Mouse (Mus musculus): ENCODE data around the gene Mpp2. TPM values are rescaled to one million over a fixed set of nuclear protein-coding genes. Genes with fewer than 3 reads are reported as not detected.

Mpp2 gene
- total and polyA plus RNA-seq, 3 experiments, result 3.4 to 17.2 (median 13.9) TPM

GRCm38 (mm10) chr11:102082322-102082721 lies 6.0 kb downstream of the Mpp2 start:
- Histone ChIP-seq H3K4me1 (ENCODE audit: insufficient read depth, low read depth, low read length) (peaks cover 32% of the 10 kb centered on the region), H3K36me3 (replicated peaks) (peaks cover 86% of the 10 kb centered on the region), H3K27me3 (ENCODE audit: insufficient read depth, low read length) (no peaks in the 10 kb centered on the region), H3K9me3 (replicated peaks) (no peaks in the 10 kb centered on the region), H3K4me3 (ENCODE audit: low read depth, low read length) (no peak overlapping the region)
- no peak for ATAC-seq (ENCODE audit: extremely low read depth, insufficient number of reproducible peaks, low FRiP score, poor library complexity, severe bottlenecking)
- no peak for TF ChIP-seq GATA1 (IDR thresholded peaks at IDR 0.05; ENCODE audit: borderline replicate concordance, low read length)
- TF ChIP-seq TAL1 (conservative IDR thresholded peaks at IDR 0.05; ENCODE audit: low read depth, low read length), result no peak
- no peak for TF ChIP-seq POLR2AphosphoS5 (IDR thresholded peaks at IDR 0.05; ENCODE audit: insufficient replicate concordance, low read depth, low read length)
- TF ChIP-seq GATA2 (IDR thresholded peaks at IDR 0.05; ENCODE audit: borderline replicate concordance, low read depth, low read length), result no peak
- TF ChIP-seq CTCF (IDR thresholded peaks at IDR 0.05; ENCODE audit: low read depth, low read length), result no peak
- no peak for DNase-seq (ENCODE audit: low spot score)

GRCm38 (mm10) chr11:102073722-102074121 lies 14.6 kb downstream of the Mpp2 start:
- H3K9me3 ChIP-seq (replicated peaks), result no peaks in the 10 kb centered on the region
- peaks cover 73% of the 10 kb centered on the region for H3K36me3 ChIP-seq (replicated peaks)
- no peak for ATAC-seq (ENCODE audit: extremely low read depth, insufficient number of reproducible peaks, low FRiP score, poor library complexity, severe bottlenecking)
- H3K4me3 ChIP-seq (ENCODE audit: low read depth, low read length), result peak overlapping the region; percentile 8; the same call in 1 of the 2 replicates
- H3K27me3 ChIP-seq (ENCODE audit: insufficient read depth, low read length), result no peaks in the 10 kb centered on the region
- no peak for DNase-seq (ENCODE audit: low spot score)
- H3K4me1 ChIP-seq (ENCODE audit: insufficient read depth, low read depth, low read length), result peaks cover 26% of the 10 kb centered on the region
- TF ChIP-seq POLR2AphosphoS5 (IDR thresholded peaks at IDR 0.05; ENCODE audit: insufficient replicate concordance, low read depth, low read length), result no peak

GRCm38 (mm10) chr11:102072729-102073128 lies 15.6 kb downstream of the Mpp2 start:
- H3K4me1 ChIP-seq (ENCODE audit: insufficient read depth, low read depth, low read length), result peaks cover 26% of the 10 kb centered on the region
- peaks cover 65% of the 10 kb centered on the region for H3K36me3 ChIP-seq (replicated peaks)
- no peak overlapping the region for H3K4me3 ChIP-seq (ENCODE audit: low read depth, low read length)
- H3K9me3 ChIP-seq (replicated peaks), result no peaks in the 10 kb centered on the region
- no peaks in the 10 kb centered on the region for H3K27me3 ChIP-seq (ENCODE audit: insufficient read depth, low read length)
- DNase-seq (ENCODE audit: low spot score) (no peak), ATAC-seq (ENCODE audit: extremely low read depth, insufficient number of reproducible peaks, low FRiP score, poor library complexity, severe bottlenecking) (no peak)
- TF ChIP-seq CTCF (IDR thresholded peaks at IDR 0.05; ENCODE audit: low read depth, low read length), result no peak
- TF ChIP-seq GATA2 (IDR thresholded peaks at IDR 0.05; ENCODE audit: borderline replicate concordance, low read depth, low read length), result no peak
- no peak for TF ChIP-seq GATA1 (IDR thresholded peaks at IDR 0.05; ENCODE audit: borderline replicate concordance, low read length)
- TF ChIP-seq TAL1 (conservative IDR thresholded peaks at IDR 0.05; ENCODE audit: low read depth, low read length), result no peak
- TF ChIP-seq POLR2AphosphoS5 (IDR thresholded peaks at IDR 0.05; ENCODE audit: insufficient replicate concordance, low read depth, low read length), result no peak

DNA sequence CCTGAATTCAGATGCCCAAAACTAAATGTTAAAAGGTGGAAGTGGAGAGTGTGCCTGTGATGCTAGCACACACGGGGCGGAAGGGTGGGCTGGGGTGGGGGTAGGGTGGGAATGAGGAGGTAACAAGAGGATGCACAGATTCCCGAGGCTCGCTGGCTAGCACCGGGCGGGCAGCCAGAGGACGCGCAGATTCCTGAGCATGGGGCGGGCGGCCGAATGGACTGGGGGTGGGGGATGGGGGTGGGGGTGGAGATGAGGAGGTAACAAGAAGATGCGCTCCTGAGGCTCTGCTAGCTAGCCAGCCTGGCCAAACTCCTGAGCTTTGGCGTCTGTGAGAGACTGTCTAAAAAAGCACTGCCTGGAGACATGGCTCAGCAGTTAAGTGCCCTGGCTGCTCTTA lies 17.9 kb downstream of the Mpp2 start:
- H3K27me3 ChIP-seq (ENCODE audit: insufficient read depth, low read length), result no peaks in the 10 kb centered on the region
- ATAC-seq (ENCODE audit: extremely low read depth, insufficient number of reproducible peaks, low FRiP score, poor library complexity, severe bottlenecking), result no peak
- H3K4me1 ChIP-seq (ENCODE audit: insufficient read depth, low read depth, low read length), result peaks cover 26% of the 10 kb centered on the region
- H3K36me3 ChIP-seq (replicated peaks), result peaks cover 65% of the 10 kb centered on the region
- TF ChIP-seq POLR2AphosphoS5 (IDR thresholded peaks at IDR 0.05; ENCODE audit: insufficient replicate concordance, low read depth, low read length) (no peak), TAL1 (conservative IDR thresholded peaks at IDR 0.05; ENCODE audit: low read depth, low read length) (no peak), GATA1 (IDR thresholded peaks at IDR 0.05; ENCODE audit: borderline replicate concordance, low read length) (no peak), CTCF (IDR thresholded peaks at IDR 0.05; ENCODE audit: low read depth, low read length) (no peak), GATA2 (IDR thresholded peaks at IDR 0.05; ENCODE audit: borderline replicate concordance, low read depth, low read length) (no peak)
- no peaks in the 10 kb centered on the region for H3K9me3 ChIP-seq (replicated peaks)
- no peak for DNase-seq (ENCODE audit: low spot score)
- no peak overlapping the region for H3K4me3 ChIP-seq (ENCODE audit: low read depth, low read length)

DNA sequence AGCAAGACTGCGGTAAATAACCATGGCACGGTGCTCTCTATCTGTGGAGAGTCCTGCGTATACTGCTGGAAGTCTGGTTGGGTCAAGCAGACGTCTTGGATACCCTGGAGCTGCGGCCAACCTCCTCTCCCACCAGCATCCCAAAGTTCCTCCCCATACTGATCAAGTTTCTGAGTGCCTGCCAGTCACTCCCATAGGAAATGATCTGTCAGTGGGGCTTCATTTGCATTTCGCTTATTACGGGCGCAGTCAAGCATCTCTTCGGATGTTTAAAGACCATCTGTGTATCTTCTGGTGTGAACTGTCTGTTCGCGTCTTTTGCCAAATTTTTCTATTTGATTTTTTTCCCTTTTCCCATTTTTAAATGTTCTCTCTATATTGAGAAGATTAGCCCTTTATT lies 18.7 kb downstream of the Mpp2 start:
- DNase-seq (ENCODE audit: low spot score), result no peak
- peaks cover 59% of the 10 kb centered on the region for H3K36me3 ChIP-seq (replicated peaks)
- no peaks in the 10 kb centered on the region for H3K9me3 ChIP-seq (replicated peaks)
- no peak for ATAC-seq (ENCODE audit: extremely low read depth, insufficient number of reproducible peaks, low FRiP score, poor library complexity, severe bottlenecking)
- no peaks in the 10 kb centered on the region for H3K27me3 ChIP-seq (ENCODE audit: insufficient read depth, low read length)
- no peak overlapping the region for H3K4me3 ChIP-seq (ENCODE audit: low read depth, low read length)
- H3K4me1 ChIP-seq (ENCODE audit: insufficient read depth, low read depth, low read length), result peaks cover 20% of the 10 kb centered on the region
- TF ChIP-seq CTCF (IDR thresholded peaks at IDR 0.05; ENCODE audit: low read depth, low read length), result no peak
- no peak for TF ChIP-seq GATA2 (IDR thresholded peaks at IDR 0.05; ENCODE audit: borderline replicate concordance, low read depth, low read length)
- TF ChIP-seq TAL1 (conservative IDR thresholded peaks at IDR 0.05; ENCODE audit: low read depth, low read length), result no peak
- no peak for TF ChIP-seq POLR2AphosphoS5 (IDR thresholded peaks at IDR 0.05; ENCODE audit: insufficient replicate concordance, low read depth, low read length)
- TF ChIP-seq GATA1 (IDR thresholded peaks at IDR 0.05; ENCODE audit: borderline replicate concordance, low read length), result no peak

DNA sequence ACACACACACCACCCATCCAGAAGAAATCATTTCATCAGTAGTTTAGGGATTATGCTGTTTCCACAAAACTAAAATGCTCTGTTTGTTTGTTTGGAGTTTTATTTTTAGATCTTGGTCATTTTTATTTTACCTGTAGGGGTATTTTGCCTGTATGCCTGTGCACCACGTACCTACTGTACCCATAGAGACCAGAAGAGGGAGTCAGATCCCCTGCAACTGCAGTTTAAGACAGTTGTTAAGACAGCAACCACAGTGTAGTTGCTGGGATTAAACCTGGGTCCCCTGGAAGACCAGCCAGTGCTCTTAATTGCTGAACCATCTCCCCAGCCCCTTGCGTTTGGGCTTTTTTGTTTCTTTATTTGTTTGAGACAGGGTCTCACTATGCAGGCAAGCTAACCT lies 19.3 kb downstream of the Mpp2 start:
- TF ChIP-seq GATA1 (IDR thresholded peaks at IDR 0.05; ENCODE audit: borderline replicate concordance, low read length), result no peak
- TF ChIP-seq TAL1 (conservative IDR thresholded peaks at IDR 0.05; ENCODE audit: low read depth, low read length), result no peak
- no peak for TF ChIP-seq GATA2 (IDR thresholded peaks at IDR 0.05; ENCODE audit: borderline replicate concordance, low read depth, low read length)
- TF ChIP-seq CTCF (IDR thresholded peaks at IDR 0.05; ENCODE audit: low read depth, low read length), result no peak
- TF ChIP-seq POLR2AphosphoS5 (IDR thresholded peaks at IDR 0.05; ENCODE audit: insufficient replicate concordance, low read depth, low read length), result no peak
- Histone ChIP-seq H3K4me1 (ENCODE audit: insufficient read depth, low read depth, low read length) (peaks cover 14% of the 10 kb centered on the region), H3K4me3 (ENCODE audit: low read depth, low read length) (no peak overlapping the region), H3K27me3 (ENCODE audit: insufficient read depth, low read length) (no peaks in the 10 kb centered on the region), H3K9me3 (replicated peaks) (no peaks in the 10 kb centered on the region), H3K36me3 (replicated peaks) (peaks cover 59% of the 10 kb centered on the region)
- DNase-seq (ENCODE audit: low spot score), result no peak
- ATAC-seq (ENCODE audit: extremely low read depth, insufficient number of reproducible peaks, low FRiP score, poor library complexity, severe bottlenecking), result no peak

DNA sequence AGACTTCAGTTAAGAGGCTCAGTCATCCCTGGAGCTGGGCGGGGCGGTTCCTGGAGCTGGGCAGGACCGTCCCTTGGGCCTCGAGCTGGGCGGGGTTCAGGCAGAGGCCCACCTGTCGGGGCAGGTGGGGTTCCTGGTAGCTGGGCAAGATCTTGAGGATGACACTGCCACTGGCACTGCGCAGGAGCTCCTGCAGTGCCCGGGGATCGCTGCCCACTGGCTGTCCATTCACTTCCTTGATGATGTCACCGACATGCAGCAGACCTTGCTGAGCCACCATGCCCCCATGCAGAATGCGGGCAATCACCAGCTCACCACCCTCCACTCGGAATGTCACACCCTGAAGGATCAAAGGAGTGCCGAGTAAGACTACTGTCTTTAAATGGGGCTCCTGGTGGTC lies 25.2 kb downstream of the Mpp2 start:
- ATAC-seq (ENCODE audit: extremely low read depth, insufficient number of reproducible peaks, low FRiP score, poor library complexity, severe bottlenecking) (no peak), DNase-seq (ENCODE audit: low spot score) (no peak)
- H3K36me3 ChIP-seq (replicated peaks), result peaks cover 84% of the 10 kb centered on the region
- no peak overlapping the region for H3K4me3 ChIP-seq (ENCODE audit: low read depth, low read length)
- TF ChIP-seq GATA1 (IDR thresholded peaks at IDR 0.05; ENCODE audit: borderline replicate concordance, low read length) (no peak), TAL1 (conservative IDR thresholded peaks at IDR 0.05; ENCODE audit: low read depth, low read length) (no peak), GATA2 (IDR thresholded peaks at IDR 0.05; ENCODE audit: borderline replicate concordance, low read depth, low read length) (no peak), POLR2AphosphoS5 (IDR thresholded peaks at IDR 0.05; ENCODE audit: insufficient replicate concordance, low read depth, low read length) (no peak), CTCF (IDR thresholded peaks at IDR 0.05; ENCODE audit: low read depth, low read length) (no peak)
- no peaks in the 10 kb centered on the region for H3K9me3 ChIP-seq (replicated peaks)
- no peaks in the 10 kb centered on the region for H3K27me3 ChIP-seq (ENCODE audit: insufficient read depth, low read length)
- H3K4me1 ChIP-seq (ENCODE audit: insufficient read depth, low read depth, low read length), result peaks cover 19% of the 10 kb centered on the region

Data from G1E (cell line).